Mouse (Mus musculus): ENCODE measurements around the gene Fam89a. TPM values are rescaled to one million over a fixed set of nuclear protein-coding genes. Genes with fewer than 3 reads are reported as not detected.

The Fam89a gene
- total and polyA plus RNA-seq, 2 experiments from 2014 or later: 0.45 TPM; not detected in 1

GRCm38 (mm10) chr8:124715736-124716135 is 35.9 kb downstream of the Fam89a start:
- H3K27me3 ChIP-seq (ENCODE audit: insufficient read depth, low read length): no peaks in the 10 kb centered on the region
- H3K36me3 ChIP-seq (ENCODE audit: insufficient read depth, low read length): peaks cover 29% of the 10 kb centered on the region
- DNase-seq (ENCODE audit: low spot score): no peak
- H3K9me3 ChIP-seq (ENCODE audit: low read length): no peaks in the 10 kb centered on the region
- WGBS: 88% methylated on average over 8 of the region's 8 CpGs
- no peak for TF ChIP-seq CTCF (IDR thresholded peaks at IDR 0.05; ENCODE audit: low read depth)
- H3K4me3 ChIP-seq (ENCODE audit: low read length): no peak overlapping the region
- no peak overlapping the region for H3K9ac ChIP-seq (replicated peaks; ENCODE audit: low read length)
- no peak overlapping the region for H3K4me2 ChIP-seq (ENCODE audit: low read depth, low read length)
- no peak overlapping the region for H3K27ac ChIP-seq
- peaks cover under 1% of the 10 kb centered on the region for H3K4me1 ChIP-seq (ENCODE audit: insufficient read depth, low read length)
- peak; percentile 10; the same call in 1 of the 2 replicates for ATAC-seq

- no peak overlapping the region for H3K4me2 ChIP-seq (ENCODE audit: low read depth, low read length)
Measured at GRCm38 (mm10) chr8:124713207-124713606, 38.4 kb downstream of the Fam89a start.

GRCm38 (mm10) chr8:124705823-124706222 is 45.8 kb downstream of the Fam89a start:
- Histone ChIP-seq H3K9me3 (ENCODE audit: low read length) (no peaks in the 10 kb centered on the region), H3K4me3 (ENCODE audit: low read length) (no peak overlapping the region), H3K36me3 (ENCODE audit: insufficient read depth, low read length) (peaks cover 29% of the 10 kb centered on the region), H3K27me3 (ENCODE audit: insufficient read depth, low read length) (no peaks in the 10 kb centered on the region), H3K9ac (replicated peaks; ENCODE audit: low read length) (no peak overlapping the region), H3K27ac (no peak overlapping the region), H3K4me2 (ENCODE audit: low read depth, low read length) (no peak overlapping the region), H3K4me1 (ENCODE audit: insufficient read depth, low read length) (no peaks in the 10 kb centered on the region)
- 96% methylated on average over 8 of the region's 8 CpGs for WGBS
- no peak for TF ChIP-seq CTCF (IDR thresholded peaks at IDR 0.05; ENCODE audit: low read depth)
- DNase-seq (ENCODE audit: low spot score) (no peak), ATAC-seq (no peak)

More at GRCm38 (mm10) chr8:124713207-124713606, 38.4 kb downstream of the Fam89a start:
- Histone ChIP-seq H3K27ac (no peak overlapping the region), H3K4me3 (ENCODE audit: low read length) (no peak overlapping the region), H3K9me3 (ENCODE audit: low read length) (no peaks in the 10 kb centered on the region), H3K9ac (replicated peaks; ENCODE audit: low read length) (no peak overlapping the region), H3K4me1 (ENCODE audit: insufficient read depth, low read length) (no peaks in the 10 kb centered on the region), H3K27me3 (ENCODE audit: insufficient read depth, low read length) (no peaks in the 10 kb centered on the region), H3K36me3 (ENCODE audit: insufficient read depth, low read length) (peaks cover 33% of the 10 kb centered on the region)
- no peak for DNase-seq (ENCODE audit: low spot score)
- no peak for TF ChIP-seq CTCF (IDR thresholded peaks at IDR 0.05; ENCODE audit: low read depth)
- WGBS: 95% methylated on average over 6 of the region's 6 CpGs
- no peak for ATAC-seq

- DNase-seq (ENCODE audit: low spot score) (no peak), ATAC-seq (no peak)
- no peak overlapping the region for H3K9ac ChIP-seq (replicated peaks; ENCODE audit: low read length)
- WGBS: 87% methylated on average over 4 of the region's 4 CpGs
- H3K4me1 ChIP-seq (ENCODE audit: insufficient read depth, low read length): no peaks in the 10 kb centered on the region
- no peaks in the 10 kb centered on the region for H3K27me3 ChIP-seq (ENCODE audit: insufficient read depth, low read length)
- no peaks in the 10 kb centered on the region for H3K9me3 ChIP-seq (ENCODE audit: low read length)
- no peak for TF ChIP-seq CTCF (IDR thresholded peaks at IDR 0.05; ENCODE audit: low read depth)
- no peak overlapping the region for H3K4me3 ChIP-seq (ENCODE audit: low read length)
- H3K27ac ChIP-seq: no peak overlapping the region
- peaks cover 43% of the 10 kb centered on the region for H3K36me3 ChIP-seq (ENCODE audit: insufficient read depth, low read length)
- no peak overlapping the region for H3K4me2 ChIP-seq (ENCODE audit: low read depth, low read length)
Measured at GRCm38 (mm10) chr8:124704376-124704775, 47.3 kb downstream of the Fam89a start.

- Histone ChIP-seq H3K9me3 (ENCODE audit: low read length) (no peaks in the 10 kb centered on the region), H3K36me3 (ENCODE audit: insufficient read depth, low read length) (peaks cover 41% of the 10 kb centered on the region), H3K4me2 (ENCODE audit: low read depth, low read length) (no peak overlapping the region), H3K27me3 (ENCODE audit: insufficient read depth, low read length) (no peaks in the 10 kb centered on the region), H3K9ac (replicated peaks; ENCODE audit: low read length) (no peak overlapping the region), H3K4me1 (ENCODE audit: insufficient read depth, low read length) (no peaks in the 10 kb centered on the region), H3K27ac (no peak overlapping the region), H3K4me3 (ENCODE audit: low read length) (no peak overlapping the region)
- WGBS: 91% methylated on average over 4 of the region's 4 CpGs
- DNase-seq (ENCODE audit: low spot score) (no peak), ATAC-seq (no peak)
- no peak for TF ChIP-seq CTCF (IDR thresholded peaks at IDR 0.05; ENCODE audit: low read depth)
Measured at GRCm38 (mm10) chr8:124703526-124703925, 48.1 kb downstream of the Fam89a start.

GRCm38 (mm10) chr8:124702183-124702582 is 49.4 kb downstream of the Fam89a start:
- H3K4me3 ChIP-seq (ENCODE audit: low read length): no peak overlapping the region
- H3K4me2 ChIP-seq (ENCODE audit: low read depth, low read length): no peak overlapping the region
- H3K27ac ChIP-seq: no peak overlapping the region
- no peak for TF ChIP-seq CTCF (IDR thresholded peaks at IDR 0.05; ENCODE audit: low read depth)
- ATAC-seq (no peak), DNase-seq (ENCODE audit: low spot score) (no peak)
- H3K36me3 ChIP-seq (ENCODE audit: insufficient read depth, low read length): peaks cover 44% of the 10 kb centered on the region
- H3K9ac ChIP-seq (replicated peaks; ENCODE audit: low read length): no peak overlapping the region
- H3K4me1 ChIP-seq (ENCODE audit: insufficient read depth, low read length): no peaks in the 10 kb centered on the region
- 75% methylated on average over 3 of the region's 3 CpGs for WGBS
- H3K27me3 ChIP-seq (ENCODE audit: insufficient read depth, low read length): no peaks in the 10 kb centered on the region
- H3K9me3 ChIP-seq (ENCODE audit: low read length): no peaks in the 10 kb centered on the region

- no peak for ATAC-seq
- Histone ChIP-seq H3K4me3 (ENCODE audit: low read length) (no peak overlapping the region), H3K27ac (no peak overlapping the region), H3K9ac (replicated peaks; ENCODE audit: low read length) (no peak overlapping the region), H3K27me3 (ENCODE audit: insufficient read depth, low read length) (no peaks in the 10 kb centered on the region), H3K4me1 (ENCODE audit: insufficient read depth, low read length) (no peaks in the 10 kb centered on the region), H3K36me3 (ENCODE audit: insufficient read depth, low read length) (peaks cover 40% of the 10 kb centered on the region), H3K4me2 (ENCODE audit: low read depth, low read length) (no peak overlapping the region), H3K9me3 (ENCODE audit: low read length) (no peaks in the 10 kb centered on the region)
- 84% methylated on average over 9 of the region's 9 CpGs for WGBS
- DNase-seq (ENCODE audit: low spot score): no peak
- TF ChIP-seq CTCF (IDR thresholded peaks at IDR 0.05; ENCODE audit: low read depth): no peak
Measured at GRCm38 (mm10) chr8:124701023-124701422, 50.6 kb downstream of the Fam89a start.
